Mouse (Mus musculus): ENCODE results near the gene Stum. TPM values are rescaled to one million over a fixed set of nuclear protein-coding genes. Genes with fewer than 3 reads are reported as not detected.

Stum gene
- polyA plus RNA-seq, 1 experiment from 2014 or later: 1.2 TPM

GRCm38 (mm10) chr1:180444411-180444810, 38.9 kb downstream of the Stum start:
- ATAC-seq: no peak
- H3K4me1 ChIP-seq (ENCODE audit: control insufficient read depth, insufficient read depth, low read length): no peaks in the 10 kb centered on the region
- H3K9ac ChIP-seq (ENCODE audit: low read depth, low read length): no peak overlapping the region
- 76% methylated on average over 3 of the region's 3 CpGs for WGBS
- H3K4me3 ChIP-seq (ENCODE audit: low read length): no peak overlapping the region
- no peak overlapping the region for H3K27ac ChIP-seq (ENCODE audit: low read length)
- H3K27me3 ChIP-seq (replicated peaks; ENCODE audit: control insufficient read depth, insufficient read depth, low read length): no peaks in the 10 kb centered on the region
- H3K4me2 ChIP-seq (ENCODE audit: low read depth, low read length): no peak overlapping the region
- H3K36me3 ChIP-seq (ENCODE audit: control insufficient read depth, insufficient read depth, low read length): no peaks in the 10 kb centered on the region
- H3K9me3 ChIP-seq (ENCODE audit: control insufficient read depth, low read length): no peaks in the 10 kb centered on the region

GRCm38 (mm10) chr1:180439496-180439895, 43.8 kb downstream of the Stum start:
- H3K27me3 ChIP-seq (replicated peaks; ENCODE audit: control insufficient read depth, insufficient read depth, low read length): no peaks in the 10 kb centered on the region
- H3K4me1 ChIP-seq (ENCODE audit: control insufficient read depth, insufficient read depth, low read length): 0 out of 2 replicates have a peak, but pooled peaks cover 3% of the 10 kb centered on the region
- no peak overlapping the region for H3K4me2 ChIP-seq (ENCODE audit: low read depth, low read length)
- no peak overlapping the region for H3K27ac ChIP-seq (ENCODE audit: low read length)
- no peak overlapping the region for H3K9ac ChIP-seq (ENCODE audit: low read depth, low read length)
- ATAC-seq: no peak
- no peaks in the 10 kb centered on the region for H3K9me3 ChIP-seq (ENCODE audit: control insufficient read depth, low read length)
- H3K4me3 ChIP-seq (ENCODE audit: low read length): no peak overlapping the region
- 76% methylated on average over 4 of the region's 4 CpGs for WGBS
- H3K36me3 ChIP-seq (ENCODE audit: control insufficient read depth, insufficient read depth, low read length): no peaks in the 10 kb centered on the region

- H3K4me2 ChIP-seq (ENCODE audit: low read depth, low read length): no peak overlapping the region
- no peak overlapping the region for H3K27ac ChIP-seq (ENCODE audit: low read length)
- no peaks in the 10 kb centered on the region for H3K9me3 ChIP-seq (ENCODE audit: control insufficient read depth, low read length)
- H3K9ac ChIP-seq (ENCODE audit: low read depth, low read length): no peak overlapping the region
- H3K4me1 ChIP-seq (ENCODE audit: control insufficient read depth, insufficient read depth, low read length): peaks cover 11% of the 10 kb centered on the region
- WGBS: 7% methylated on average over 9 of the region's 9 CpGs
- no peaks in the 10 kb centered on the region for H3K36me3 ChIP-seq (ENCODE audit: control insufficient read depth, insufficient read depth, low read length)
- H3K27me3 ChIP-seq (replicated peaks; ENCODE audit: control insufficient read depth, insufficient read depth, low read length): 0 out of 2 replicates have a peak, but pooled peaks cover 6% of the 10 kb centered on the region
- no peak overlapping the region for H3K4me3 ChIP-seq (ENCODE audit: low read length)
- no peak for ATAC-seq
Measured at GRCm38 (mm10) chr1:180434925-180435324, 48.4 kb downstream of the Stum start.

GRCm38 (mm10) chr1:180433796-180434566, 49.3 kb downstream of the Stum start:
- H3K9ac ChIP-seq (ENCODE audit: low read depth, low read length): no peak overlapping the region
- WGBS: 17% methylated on average over 7 of the region's 7 CpGs
- H3K4me1 ChIP-seq (ENCODE audit: control insufficient read depth, insufficient read depth, low read length): peaks cover 12% of the 10 kb centered on the region
- H3K4me2 ChIP-seq (ENCODE audit: low read depth, low read length): no peak overlapping the region
- H3K9me3 ChIP-seq (ENCODE audit: control insufficient read depth, low read length): no peaks in the 10 kb centered on the region
- H3K27me3 ChIP-seq (replicated peaks; ENCODE audit: control insufficient read depth, insufficient read depth, low read length): 0 out of 2 replicates have a peak, but pooled peaks cover 6% of the 10 kb centered on the region
- ATAC-seq: peak; percentile 81
- no peaks in the 10 kb centered on the region for H3K36me3 ChIP-seq (ENCODE audit: control insufficient read depth, insufficient read depth, low read length)
- H3K4me3 ChIP-seq (ENCODE audit: low read length): no peak overlapping the region
- H3K27ac ChIP-seq (ENCODE audit: low read length): no peak overlapping the region

GRCm38 (mm10) chr1:180433098-180433538, 50.2 kb downstream of the Stum start:
- Histone ChIP-seq H3K27me3 (replicated peaks; ENCODE audit: control insufficient read depth, insufficient read depth, low read length) (0 out of 2 replicates have a peak, but pooled peaks cover 6% of the 10 kb centered on the region), H3K36me3 (ENCODE audit: control insufficient read depth, insufficient read depth, low read length) (no peaks in the 10 kb centered on the region), H3K4me3 (ENCODE audit: low read length) (0 out of 2 replicates have a peak overlapping the region, but pooled peaks have one; percentile 15), H3K9ac (ENCODE audit: low read depth, low read length) (peak overlapping the region; percentile 63; the same call in 1 of the 2 replicates), H3K27ac (ENCODE audit: low read length) (no peak overlapping the region), H3K9me3 (ENCODE audit: control insufficient read depth, low read length) (no peaks in the 10 kb centered on the region), H3K4me2 (ENCODE audit: low read depth, low read length) (peak overlapping the region; percentile 49), H3K4me1 (ENCODE audit: control insufficient read depth, insufficient read depth, low read length) (peaks cover 12% of the 10 kb centered on the region)
- ATAC-seq: no peak
- 4% methylated on average over 16 of the region's 16 CpGs for WGBS

- H3K27ac ChIP-seq (ENCODE audit: low read length): no peak overlapping the region
- H3K9me3 ChIP-seq (ENCODE audit: control insufficient read depth, low read length): no peaks in the 10 kb centered on the region
- H3K4me3 ChIP-seq (ENCODE audit: low read length): no peak overlapping the region
- 0 out of 2 replicates have a peak, but pooled peaks cover 6% of the 10 kb centered on the region for H3K27me3 ChIP-seq (replicated peaks; ENCODE audit: control insufficient read depth, insufficient read depth, low read length)
- no peak overlapping the region for H3K9ac ChIP-seq (ENCODE audit: low read depth, low read length)
- no peak overlapping the region for H3K4me2 ChIP-seq (ENCODE audit: low read depth, low read length)
- ATAC-seq: no peak
- H3K36me3 ChIP-seq (ENCODE audit: control insufficient read depth, insufficient read depth, low read length): no peaks in the 10 kb centered on the region
- peaks cover 19% of the 10 kb centered on the region for H3K4me1 ChIP-seq (ENCODE audit: control insufficient read depth, insufficient read depth, low read length)
- 70% methylated on average over 12 of the region's 12 CpGs for WGBS
Measured at GRCm38 (mm10) chr1:180431833-180432232, 51.5 kb downstream of the Stum start.

GRCm38 (mm10) chr1:180429819-180430218, 53.5 kb downstream of the Stum start:
- Histone ChIP-seq H3K27ac (ENCODE audit: low read length) (no peak overlapping the region), H3K4me2 (ENCODE audit: low read depth, low read length) (no peak overlapping the region), H3K4me1 (ENCODE audit: control insufficient read depth, insufficient read depth, low read length) (peaks cover 19% of the 10 kb centered on the region), H3K9me3 (ENCODE audit: control insufficient read depth, low read length) (no peaks in the 10 kb centered on the region), H3K4me3 (ENCODE audit: low read length) (no peak overlapping the region), H3K9ac (ENCODE audit: low read depth, low read length) (no peak overlapping the region), H3K27me3 (replicated peaks; ENCODE audit: control insufficient read depth, insufficient read depth, low read length) (0 out of 2 replicates have a peak, but pooled peaks cover 6% of the 10 kb centered on the region), H3K36me3 (ENCODE audit: control insufficient read depth, insufficient read depth, low read length) (no peaks in the 10 kb centered on the region)
- WGBS: 46% methylated on average over 5 of the region's 5 CpGs
- no peak for ATAC-seq

GRCm38 (mm10) chr1:180428871-180429270, 54.4 kb downstream of the Stum start:
- Histone ChIP-seq H3K4me2 (ENCODE audit: low read depth, low read length) (no peak overlapping the region), H3K4me3 (ENCODE audit: low read length) (no peak overlapping the region), H3K4me1 (ENCODE audit: control insufficient read depth, insufficient read depth, low read length) (peaks cover 16% of the 10 kb centered on the region), H3K9ac (ENCODE audit: low read depth, low read length) (no peak overlapping the region), H3K27me3 (replicated peaks; ENCODE audit: control insufficient read depth, insufficient read depth, low read length) (0 out of 2 replicates have a peak, but pooled peaks cover 5% of the 10 kb centered on the region), H3K9me3 (ENCODE audit: control insufficient read depth, low read length) (no peaks in the 10 kb centered on the region), H3K27ac (ENCODE audit: low read length) (no peak overlapping the region), H3K36me3 (ENCODE audit: control insufficient read depth, insufficient read depth, low read length) (no peaks in the 10 kb centered on the region)
- no peak for ATAC-seq
- 75% methylated on average over 8 of the region's 8 CpGs for WGBS

- 18% methylated on average over 9 of the region's 9 CpGs for WGBS
- 0 out of 2 replicates have a peak, but pooled peaks have one; percentile 14 for ATAC-seq
Measured at GRCm38 (mm10) chr1:180428101-180428712, 55.1 kb downstream of the Stum start.

More at GRCm38 (mm10) chr1:180428101-180428712, 55.1 kb downstream of the Stum start:
- Histone ChIP-seq H3K4me1 (ENCODE audit: control insufficient read depth, insufficient read depth, low read length) (peaks cover 14% of the 10 kb centered on the region), H3K27me3 (replicated peaks; ENCODE audit: control insufficient read depth, insufficient read depth, low read length) (0 out of 2 replicates have a peak, but pooled peaks cover 2% of the 10 kb centered on the region), H3K36me3 (ENCODE audit: control insufficient read depth, insufficient read depth, low read length) (no peaks in the 10 kb centered on the region), H3K27ac (ENCODE audit: low read length) (no peak overlapping the region), H3K4me3 (ENCODE audit: low read length) (no peak overlapping the region), H3K4me2 (ENCODE audit: low read depth, low read length) (no peak overlapping the region), H3K9ac (ENCODE audit: low read depth, low read length) (no peak overlapping the region), H3K9me3 (ENCODE audit: control insufficient read depth, low read length) (no peaks in the 10 kb centered on the region)

Measured in intestine, embryonic 16.5 days (tissue).